Mouse (Mus musculus): ENCODE data around the gene Fam151a. TPM values are rescaled to one million over a fixed set of nuclear protein-coding genes. Genes with fewer than 3 reads are reported as not detected.

Fam151a gene
- 8.4 TPM for polyA plus RNA-seq (2015; fragmentation: Illumina TruSeq; extraction: RNeasy Lipid Tissue Mini Kit (QIAGEN cat#74804); ENCODE audit: insufficient read depth, low read depth, low replicate concordance)

GRCm38 (mm10) chr4:106733636-106734035 lies at the start of gene Fam151a:
Gene Fam151a (plus strand): TSS chr4:106733889.

GRCm38 (mm10) chr4:106730814-106731213 lies 2.9 kb upstream of the Fam151a start, which contains the start of gene Mroh7:
Gene Mroh7 (minus strand): TSS chr4:106730925.

Other genes starting within 250 kb of the Fam151a start
- gene Bsnd, start 241.6 kb upstream of the Fam151a start, polyA plus RNA-seq (2015; fragmentation: Illumina TruSeq; extraction: RNeasy Lipid Tissue Mini Kit (QIAGEN cat#74804); ENCODE audit: insufficient read depth, low read depth, low replicate concordance), result not detected
- gene Dhcr24, start 172.9 kb upstream of the Fam151a start, polyA plus RNA-seq (2015; fragmentation: Illumina TruSeq; extraction: RNeasy Lipid Tissue Mini Kit (QIAGEN cat#74804); ENCODE audit: insufficient read depth, low read depth, low replicate concordance), result 1.8 TPM
- not detected for gene Lexm, start 116.6 kb upstream of the Fam151a start, polyA plus RNA-seq (2015; fragmentation: Illumina TruSeq; extraction: RNeasy Lipid Tissue Mini Kit (QIAGEN cat#74804); ENCODE audit: insufficient read depth, low read depth, low replicate concordance)
- 0.42 TPM for gene Ttc22, start 111.5 kb upstream of the Fam151a start, polyA plus RNA-seq (2015; fragmentation: Illumina TruSeq; extraction: RNeasy Lipid Tissue Mini Kit (QIAGEN cat#74804); ENCODE audit: insufficient read depth, low read depth, low replicate concordance)
- gene Pars2, start 82.8 kb upstream of the Fam151a start, polyA plus RNA-seq (2015; fragmentation: Illumina TruSeq; extraction: RNeasy Lipid Tissue Mini Kit (QIAGEN cat#74804); ENCODE audit: insufficient read depth, low read depth, low replicate concordance), result 0.50 TPM
- 25.2 TPM for gene Ttc4, start 54.9 kb upstream of the Fam151a start, polyA plus RNA-seq (2015; fragmentation: Illumina TruSeq; extraction: RNeasy Lipid Tissue Mini Kit (QIAGEN cat#74804); ENCODE audit: insufficient read depth, low read depth, low replicate concordance)
- gene Mroh7, start 3.0 kb upstream of the Fam151a start, polyA plus RNA-seq (2015; fragmentation: Illumina TruSeq; extraction: RNeasy Lipid Tissue Mini Kit (QIAGEN cat#74804); ENCODE audit: insufficient read depth, low read depth, low replicate concordance), result 1.2 TPM
- 1.9 TPM for gene Acot11, start 71.1 kb downstream of the Fam151a start, polyA plus RNA-seq (2015; fragmentation: Illumina TruSeq; extraction: RNeasy Lipid Tissue Mini Kit (QIAGEN cat#74804); ENCODE audit: insufficient read depth, low read depth, low replicate concordance)
- 16.3 TPM for gene Ssbp3, start 176.8 kb downstream of the Fam151a start, polyA plus RNA-seq (2015; fragmentation: Illumina TruSeq; extraction: RNeasy Lipid Tissue Mini Kit (QIAGEN cat#74804); ENCODE audit: insufficient read depth, low read depth, low replicate concordance)